Mouse (Mus musculus) frontal cortex, postnatal 10 days (tissue): ENCODE data around the gene Rab3gap1.

Experiments used
- DNase-seq, 2 experiments: peaks; one replicate each; pipeline ENCODE4 v3.0.0; 2022; ENCODE audit warnings: low spot score in 2 of 2, mixed read lengths in 1 of 2

Rab3gap1 gene

GRCm38 (mm10) chr1:127980911-127981559 lies 112.5 kb downstream of the Rab3gap1 start:
- DNase-seq, result no peak

- no peak for DNase-seq
Measured at GRCm38 (mm10) chr1:127982268-127982667, 113.7 kb downstream of the Rab3gap1 start.

GRCm38 (mm10) chr1:127983274-127983993 lies 114.9 kb downstream of the Rab3gap1 start:
- no peak for DNase-seq

- no peak for DNase-seq
Measured at GRCm38 (mm10) chr1:127985391-127985790, 116.8 kb downstream of the Rab3gap1 start.

GRCm38 (mm10) chr1:127988246-127988645 lies 119.7 kb downstream of the Rab3gap1 start:
- DNase-seq, result no peak

GRCm38 (mm10) chr1:127989387-127989786 lies 120.8 kb downstream of the Rab3gap1 start:
- DNase-seq, result no peak

GRCm38 (mm10) chr1:127989876-127990731 lies 121.5 kb downstream of the Rab3gap1 start:
- peak in 1 of 2 experiments; percentile 25 for DNase-seq
